Mouse (Mus musculus) intestine, postnatal 0 days (tissue): ENCODE measurements around the gene 4930596D02Rik. TPM values are rescaled to one million over a fixed set of nuclear protein-coding genes. Genes with fewer than 3 reads are reported as not detected.

Experiments
- ATAC-seq: fragments of 200-750 bp; cut with Nextera tagmentation; 2 replicates; pipeline ENCODE4 v1.8.0; 2017; ENCODE audit warnings: mild to moderate bottlenecking, moderate TSS enrichment, moderate library complexity
- H3K27ac ChIP-seq: fragments of 300-500 bp; sonication (generic); 2 replicates; pipeline ENCODE4 v1.5.1; 2014; ENCODE audit warnings: mild to moderate bottlenecking, low read depth, low read length, moderate library complexity
- H3K27me3 ChIP-seq: fragments of 300-500 bp; sonication (generic); replicated peaks from 2 replicates; pipeline ENCODE4 v1.6.1; 2014; ENCODE audit warnings: low read length, mixed read lengths; ENCODE audit not compliant: control insufficient read depth, insufficient read depth
- H3K36me3 ChIP-seq: fragments of 300-500 bp; sonication (generic); 2 replicates; pipeline ENCODE4 v1.6.1; 2014; ENCODE audit warnings: mild to moderate bottlenecking, moderate library complexity; ENCODE audit not compliant: control insufficient read depth, insufficient read depth
- H3K4me1 ChIP-seq: fragments of 300-500 bp; sonication (generic); replicated peaks from 2 replicates; pipeline ENCODE4 v1.6.1; 2014; ENCODE audit warnings: antibody characterized with exemption, low read length, mixed read lengths; ENCODE audit not compliant: control insufficient read depth, insufficient read depth
- H3K4me2 ChIP-seq: fragments of 300-500 bp; sonication (generic); replicated peaks from 2 replicates; pipeline ENCODE4 v1.6.1; 2014; ENCODE audit warnings: low read depth, mild to moderate bottlenecking, moderate library complexity
- H3K4me3 ChIP-seq: fragments of 300-500 bp; sonication (generic); 2 replicates; pipeline ENCODE4 v1.5.1; 2014; ENCODE audit warnings: low read depth, low read length
- H3K9ac ChIP-seq: fragments of 300-500 bp; sonication (generic); 2 replicates; pipeline ENCODE4 v1.6.1; 2014; ENCODE audit warnings: mild to moderate bottlenecking, low read depth, low read length
- H3K9me3 ChIP-seq: fragments of 300-500 bp; sonication (generic); 2 replicates; pipeline ENCODE4 v1.6.1; 2016; ENCODE audit warnings: mixed run types; ENCODE audit not compliant: control insufficient read depth
- CTCF ChIP-seq: sonication (generic); IDR thresholded peaks from 2 replicates; pipeline ENCODE4 v1.5.1; 2016; ENCODE audit warnings: low read depth, mild to moderate bottlenecking, control low read depth, antibody characterized with exemption, moderate library complexity
- WGBS: fragments of 180-500 bp; shearing (Covaris S2); extraction: QIAGEN DNeasy Blood & Tissue Kit; methylation state at CpG from one replicate; pipeline ENCODE4 v1.1.7; 2014; 5-methylcytosine and 5-hydroxymethylcytosine counted together
- polyA plus RNA-seq: library from polyadenylated mRNA; unstranded; fragments of >200 nt; fragmentation: Nextera tagmentation; extraction: Ambion mirVana; gene quantifications from 2 replicates; pipeline ENCODE4 v1.2.1, GENCODE M21; 2015

4930596D02Rik gene
- not detected in 2 replicates for polyA plus RNA-seq

GRCm38 (mm10) chr14:35811878-35812277, at the start of gene 4930596D02Rik:
Gene 4930596D02Rik (minus strand): TSS chr14:35811978.
- H3K4me3 ChIP-seq = no peak within 1 kb of the TSS
- no peak within 1 kb of the TSS for H3K4me2 ChIP-seq
- no peak for ATAC-seq
- no peaks in the 10 kb centered on the region for H3K9me3 ChIP-seq
- H3K27me3 ChIP-seq = no peaks in the 10 kb centered on the region
- H3K36me3 ChIP-seq = no peaks in the 10 kb centered on the region
- no peak within 1 kb of the TSS for H3K9ac ChIP-seq
- 71% methylated on average over 4 of the region's 4 CpGs for WGBS
- no peak for TF ChIP-seq CTCF
- H3K27ac ChIP-seq = no peak within 1 kb of the TSS
- no peaks in the 10 kb centered on the region for H3K4me1 ChIP-seq

GRCm38 (mm10) chr14:35853254-35853653, 41.5 kb upstream of the 4930596D02Rik start:
- H3K4me2 ChIP-seq = no peak overlapping the region
- no peaks in the 10 kb centered on the region for H3K4me1 ChIP-seq
- 45% methylated on average over 1 of the region's 1 CpGs for WGBS
- H3K9ac ChIP-seq = no peak overlapping the region
- no peaks in the 10 kb centered on the region for H3K27me3 ChIP-seq
- H3K4me3 ChIP-seq = no peak overlapping the region
- H3K36me3 ChIP-seq = no peaks in the 10 kb centered on the region
- TF ChIP-seq CTCF = no peak
- H3K9me3 ChIP-seq = no peaks in the 10 kb centered on the region
- ATAC-seq = no peak
- H3K27ac ChIP-seq = no peak overlapping the region

- Histone ChIP-seq H3K9ac (no peak overlapping the region), H3K4me2 (no peak overlapping the region), H3K36me3 (no peaks in the 10 kb centered on the region), H3K4me1 (no peaks in the 10 kb centered on the region), H3K4me3 (no peak overlapping the region), H3K27ac (no peak overlapping the region), H3K9me3 (no peaks in the 10 kb centered on the region), H3K27me3 (no peaks in the 10 kb centered on the region)
- ATAC-seq = no peak
- TF ChIP-seq CTCF = no peak
- WGBS = 81% methylated on average over 6 of the region's 6 CpGs
Observed at GRCm38 (mm10) chr14:35845271-35845670, 33.5 kb upstream of the 4930596D02Rik start.

- no peaks in the 10 kb centered on the region for H3K4me1 ChIP-seq
- TF ChIP-seq CTCF = no peak
- H3K4me2 ChIP-seq = no peak overlapping the region
- no peak overlapping the region for H3K4me3 ChIP-seq
- H3K9ac ChIP-seq = no peak overlapping the region
- no peaks in the 10 kb centered on the region for H3K36me3 ChIP-seq
- 82% methylated on average over 7 of the region's 7 CpGs for WGBS
- H3K9me3 ChIP-seq = no peaks in the 10 kb centered on the region
- no peak for ATAC-seq
- H3K27ac ChIP-seq = no peak overlapping the region
- no peaks in the 10 kb centered on the region for H3K27me3 ChIP-seq
Observed at GRCm38 (mm10) chr14:35842111-35842721, 30.4 kb upstream of the 4930596D02Rik start.

- 60% methylated on average over 3 of the region's 3 CpGs for WGBS
- ATAC-seq = no peak
- no peak overlapping the region for H3K27ac ChIP-seq
- H3K4me2 ChIP-seq = no peak overlapping the region
- H3K4me1 ChIP-seq = no peaks in the 10 kb centered on the region
- H3K36me3 ChIP-seq = no peaks in the 10 kb centered on the region
- no peak for TF ChIP-seq CTCF
- no peaks in the 10 kb centered on the region for H3K27me3 ChIP-seq
- no peak overlapping the region for H3K4me3 ChIP-seq
- no peaks in the 10 kb centered on the region for H3K9me3 ChIP-seq
- H3K9ac ChIP-seq = no peak overlapping the region
Observed at GRCm38 (mm10) chr14:35792656-35793213, 19.0 kb downstream of the 4930596D02Rik start.

- Histone ChIP-seq H3K27me3 (no peaks in the 10 kb centered on the region), H3K36me3 (no peaks in the 10 kb centered on the region), H3K9ac (no peak overlapping the region), H3K4me2 (no peak overlapping the region), H3K27ac (no peak overlapping the region), H3K4me3 (no peak overlapping the region), H3K4me1 (no peaks in the 10 kb centered on the region), H3K9me3 (no peaks in the 10 kb centered on the region)
- ATAC-seq = no peak
- no peak for TF ChIP-seq CTCF
- 85% methylated on average over 3 of the region's 3 CpGs for WGBS
Observed at GRCm38 (mm10) chr14:35780033-35780432, 31.7 kb downstream of the 4930596D02Rik start.
